Mouse (Mus musculus) kidney, embryonic 16.5 days (tissue): ENCODE results near the gene Pam. TPM values are rescaled to one million over a fixed set of nuclear protein-coding genes. Genes with fewer than 3 reads are reported as not detected.
A peak's percentile ranks its signal among the peaks of the same experiment; 100 is the strongest.

Experiments used
- ATAC-seq: fragments of 200-750 bp; cut with Nextera tagmentation; 2 replicates; pipeline ENCODE4 v1.8.0; 2017; ENCODE audit warnings: moderate TSS enrichment; ENCODE audit not compliant: low FRiP score, low TSS enrichment
- H3K27ac ChIP-seq: fragments of 300-500 bp; sonication (generic); 2 replicates; pipeline ENCODE4 v1.5.1; 2014; ENCODE audit warnings: low read length
- H3K27me3 ChIP-seq: fragments of 300-500 bp; sonication (generic); 2 replicates; pipeline ENCODE4 v1.6.1; 2014; ENCODE audit warnings: low read length, control low read depth, mixed read lengths; ENCODE audit not compliant: insufficient read depth
- H3K36me3 ChIP-seq: fragments of 300-500 bp; sonication (generic); 2 replicates; pipeline ENCODE4 v1.6.1; 2014; ENCODE audit warnings: low read length, control low read depth, mixed read lengths; ENCODE audit not compliant: insufficient read depth
- H3K4me1 ChIP-seq: fragments of 300-500 bp; sonication (generic); 2 replicates; pipeline ENCODE4 v1.6.1; 2014; ENCODE audit warnings: low read length, control low read depth, mixed read lengths; ENCODE audit not compliant: insufficient read depth
- H3K4me2 ChIP-seq: fragments of 300-500 bp; sonication (generic); replicated peaks from 2 replicates; pipeline ENCODE4 v1.6.1; 2014; ENCODE audit warnings: low read depth, low read length
- H3K4me3 ChIP-seq: fragments of 300-500 bp; sonication (generic); 2 replicates; pipeline ENCODE4 v1.5.1; 2014; ENCODE audit warnings: mild to moderate bottlenecking, low read length
- H3K9ac ChIP-seq: fragments of 300-500 bp; sonication (generic); replicated peaks from 2 replicates; pipeline ENCODE4 v1.6.1; 2014; ENCODE audit warnings: low read length
- H3K9me3 ChIP-seq: fragments of 300-500 bp; sonication (generic); 2 replicates; pipeline ENCODE4 v1.6.1; 2016; ENCODE audit warnings: low read length, control low read depth
- whole genome bisulfite sequencing: fragments of 180-500 bp; shearing (Covaris S2); extraction: QIAGEN DNeasy Blood & Tissue Kit; methylation state at CpG from one replicate; pipeline ENCODE4 v1.1.7; 2014; 5-methylcytosine and 5-hydroxymethylcytosine counted together
- polyA plus RNA-seq: library from polyadenylated mRNA; unstranded; fragments of >200 nt; fragmentation: Nextera tagmentation; extraction: Ambion mirVana; gene quantifications from 2 replicates; pipeline ENCODE4 v1.2.1, GENCODE M21; 2015

Gene Pam
- polyA plus RNA-seq, 1 experiment from 2014 or later: 23.7 TPM

GRCm38 (mm10) chr1:97873490-97874054 lies 221.9 kb downstream of the Pam start:
- ATAC-seq: no peak
- no peaks in the 10 kb centered on the region for H3K27me3 ChIP-seq
- no peaks in the 10 kb centered on the region for H3K36me3 ChIP-seq
- no peaks in the 10 kb centered on the region for H3K9me3 ChIP-seq
- no peak overlapping the region for H3K4me3 ChIP-seq
- H3K4me1 ChIP-seq: no peaks in the 10 kb centered on the region
- no peak overlapping the region for H3K9ac ChIP-seq
- 89% methylated on average over 2 of the region's 2 CpGs for WGBS
- H3K4me2 ChIP-seq: no peak overlapping the region
- H3K27ac ChIP-seq: no peak overlapping the region

DNA sequence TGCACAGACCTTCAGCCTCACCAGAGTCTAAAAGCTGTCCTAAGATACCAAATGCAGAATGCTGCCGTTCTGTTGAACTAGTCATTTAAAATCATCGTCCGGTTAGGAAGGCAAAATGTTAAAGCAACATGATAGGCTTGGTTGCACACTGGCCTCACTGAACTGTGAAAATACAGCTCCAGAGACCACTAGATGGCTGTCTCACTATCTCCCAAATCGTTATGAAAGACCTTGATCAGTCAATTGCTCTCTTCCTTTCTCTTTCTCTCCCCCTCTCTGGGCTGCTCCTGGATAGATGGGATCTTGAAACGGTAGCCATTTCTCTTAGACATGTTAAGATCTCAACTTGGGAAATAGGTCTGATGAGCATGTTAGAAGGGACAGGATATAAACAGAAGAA lies 223.0 kb downstream of the Pam start:
- ATAC-seq: peak; percentile 59; the same call in 1 of the 2 replicates
- H3K36me3 ChIP-seq: no peaks in the 10 kb centered on the region
- no peaks in the 10 kb centered on the region for H3K4me1 ChIP-seq
- 17% methylated on average over 5 of the region's 5 CpGs for WGBS
- no peak overlapping the region for H3K27ac ChIP-seq
- H3K4me2 ChIP-seq: no peak overlapping the region
- H3K9ac ChIP-seq: no peak overlapping the region
- no peak overlapping the region for H3K4me3 ChIP-seq
- H3K9me3 ChIP-seq: no peaks in the 10 kb centered on the region
- no peaks in the 10 kb centered on the region for H3K27me3 ChIP-seq

GRCm38 (mm10) chr1:97872072-97872471 lies 223.4 kb downstream of the Pam start:
- H3K4me3 ChIP-seq: no peak overlapping the region
- H3K27me3 ChIP-seq: no peaks in the 10 kb centered on the region
- H3K4me2 ChIP-seq: no peak overlapping the region
- H3K9ac ChIP-seq: no peak overlapping the region
- no peaks in the 10 kb centered on the region for H3K4me1 ChIP-seq
- 69% methylated on average over 2 of the region's 2 CpGs for WGBS
- no peaks in the 10 kb centered on the region for H3K9me3 ChIP-seq
- H3K27ac ChIP-seq: no peak overlapping the region
- H3K36me3 ChIP-seq: no peaks in the 10 kb centered on the region
- ATAC-seq: no peak

GRCm38 (mm10) chr1:97864135-97864534 lies 231.3 kb downstream of the Pam start:
- H3K36me3 ChIP-seq: no peaks in the 10 kb centered on the region
- 88% methylated on average over 7 of the region's 7 CpGs for WGBS

GRCm38 (mm10) chr1:97863140-97863539 lies 232.3 kb downstream of the Pam start:
- Histone ChIP-seq H3K9me3 (no peaks in the 10 kb centered on the region), H3K9ac (no peak overlapping the region), H3K4me3 (no peak overlapping the region), H3K36me3 (no peaks in the 10 kb centered on the region), H3K27me3 (no peaks in the 10 kb centered on the region), H3K4me1 (no peaks in the 10 kb centered on the region), H3K4me2 (no peak overlapping the region), H3K27ac (no peak overlapping the region)
- whole genome bisulfite sequencing: 72% methylated on average over 9 of the region's 9 CpGs
- no peak for ATAC-seq

More at GRCm38 (mm10) chr1:97864135-97864534, 231.3 kb downstream of the Pam start:
- Histone ChIP-seq H3K27me3 (no peaks in the 10 kb centered on the region), H3K4me1 (no peaks in the 10 kb centered on the region), H3K4me3 (no peak overlapping the region), H3K9ac (no peak overlapping the region), H3K27ac (no peak overlapping the region), H3K9me3 (no peaks in the 10 kb centered on the region), H3K4me2 (no peak overlapping the region)
- ATAC-seq: no peak

DNA sequence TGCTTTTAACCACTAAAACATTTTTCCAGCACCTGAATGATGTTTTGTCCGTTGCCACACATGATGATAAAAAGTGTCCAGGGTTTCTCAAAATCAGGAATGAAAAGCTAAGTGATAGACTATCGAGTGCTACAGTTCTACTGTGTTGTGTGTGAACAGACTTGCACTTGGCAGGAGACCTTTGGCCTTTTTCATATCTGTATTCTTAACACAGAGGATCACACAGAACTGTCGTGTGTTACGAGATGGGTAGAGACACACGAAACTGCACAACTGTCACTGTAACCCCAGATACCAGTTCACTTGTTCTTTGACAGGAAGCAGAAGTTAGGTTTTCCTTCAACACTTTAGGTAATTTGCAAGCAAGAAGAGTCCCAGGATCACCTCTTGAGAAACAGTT lies 232.7 kb downstream of the Pam start:
- WGBS: 85% methylated on average over 5 of the region's 5 CpGs
- H3K36me3 ChIP-seq: no peaks in the 10 kb centered on the region
- H3K27me3 ChIP-seq: no peaks in the 10 kb centered on the region
- no peak overlapping the region for H3K27ac ChIP-seq
- no peaks in the 10 kb centered on the region for H3K4me1 ChIP-seq
- ATAC-seq: no peak
- no peak overlapping the region for H3K4me3 ChIP-seq
- no peak overlapping the region for H3K4me2 ChIP-seq
- H3K9ac ChIP-seq: no peak overlapping the region
- H3K9me3 ChIP-seq: no peaks in the 10 kb centered on the region

GRCm38 (mm10) chr1:97854256-97854655 lies 241.2 kb downstream of the Pam start:
- no peaks in the 10 kb centered on the region for H3K9me3 ChIP-seq
- no peak overlapping the region for H3K27ac ChIP-seq
- H3K4me3 ChIP-seq: no peak overlapping the region
- H3K9ac ChIP-seq: no peak overlapping the region
- no peaks in the 10 kb centered on the region for H3K36me3 ChIP-seq
- no peak overlapping the region for H3K4me2 ChIP-seq
- WGBS: 83% methylated on average over 3 of the region's 3 CpGs
- H3K27me3 ChIP-seq: no peaks in the 10 kb centered on the region
- no peak for ATAC-seq
- no peaks in the 10 kb centered on the region for H3K4me1 ChIP-seq

- Histone ChIP-seq H3K9ac (no peak overlapping the region), H3K36me3 (no peaks in the 10 kb centered on the region), H3K4me1 (no peaks in the 10 kb centered on the region), H3K4me3 (no peak overlapping the region), H3K27me3 (no peaks in the 10 kb centered on the region), H3K4me2 (no peak overlapping the region), H3K27ac (no peak overlapping the region), H3K9me3 (no peaks in the 10 kb centered on the region)
- no peak for ATAC-seq
- 90% methylated on average over 13 of the region's 13 CpGs for WGBS
Measured at GRCm38 (mm10) chr1:97851601-97852175, 243.8 kb downstream of the Pam start.

DNA sequence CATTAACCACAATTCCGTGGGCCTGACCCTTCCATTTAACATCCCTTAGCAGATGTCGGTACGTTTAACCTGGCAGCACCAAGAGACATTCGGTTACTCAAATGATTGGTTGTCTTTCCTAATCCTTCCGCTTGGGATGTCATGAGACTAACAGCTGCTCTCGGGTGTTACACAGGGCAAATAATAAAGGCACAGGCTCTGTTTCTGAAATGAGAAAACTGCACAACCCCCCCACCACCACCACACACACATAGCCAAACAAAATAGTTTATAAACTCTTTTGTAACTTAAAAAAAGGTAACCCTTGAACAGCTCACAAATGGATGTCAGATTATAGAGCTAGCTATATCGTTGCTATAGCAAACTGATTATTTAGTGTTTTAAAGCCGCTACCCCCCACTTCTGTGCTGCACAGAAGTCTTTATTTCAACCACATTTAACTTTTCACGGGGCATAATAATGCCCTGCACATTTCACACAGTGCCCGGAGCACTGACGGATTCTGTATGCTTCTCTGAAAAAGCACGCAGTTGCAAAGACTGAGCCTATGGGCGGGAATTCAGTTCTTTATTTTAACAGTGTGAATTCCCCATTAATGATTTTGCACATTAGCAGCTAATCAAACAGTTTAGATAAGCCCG lies 246.7 kb downstream of the Pam start:
- Histone ChIP-seq H3K4me2 (no peak overlapping the region), H3K27ac (no peak overlapping the region), H3K36me3 (no peaks in the 10 kb centered on the region), H3K9me3 (no peaks in the 10 kb centered on the region), H3K4me3 (no peak overlapping the region), H3K27me3 (no peaks in the 10 kb centered on the region), H3K9ac (no peak overlapping the region), H3K4me1 (no peaks in the 10 kb centered on the region)
- WGBS: 76% methylated on average over 14 of the region's 14 CpGs
- no peak for ATAC-seq

GRCm38 (mm10) chr1:97843220-97843992 lies 252.0 kb downstream of the Pam start:
- H3K27ac ChIP-seq: no peak overlapping the region
- H3K9me3 ChIP-seq: no peaks in the 10 kb centered on the region
- no peaks in the 10 kb centered on the region for H3K27me3 ChIP-seq
- no peaks in the 10 kb centered on the region for H3K36me3 ChIP-seq
- H3K4me1 ChIP-seq: no peaks in the 10 kb centered on the region
- no peak overlapping the region for H3K9ac ChIP-seq
- ATAC-seq: no peak
- no peak overlapping the region for H3K4me3 ChIP-seq
- no peak overlapping the region for H3K4me2 ChIP-seq
